Mouse (Mus musculus) G1E (cell line): ENCODE results near the gene Vmn1r183. TPM values are rescaled to one million over a fixed set of nuclear protein-coding genes. Genes with fewer than 3 reads are reported as not detected.
"Not testable (repeated sequence)": the region's sequence is repeated elsewhere in the genome, so short reads cannot be mapped to it uniquely, and the experiment has no call there.

Experiments
- ATAC-seq: 2 replicates; pipeline ENCODE4 v1.8.0; 2016; ENCODE audit warnings: mild to moderate bottlenecking; ENCODE audit not compliant: insufficient number of reproducible peaks, poor library complexity, low FRiP score, severe bottlenecking; ENCODE audit errors: extremely low read depth
- DNase-seq: peaks from one replicate; pipeline ENCODE4 v3.0.0; 2012; ENCODE audit warnings: low spot score
- H3K27me3 ChIP-seq: 2 replicates; pipeline ENCODE4 v1.6.1; 2012; ENCODE audit warnings: mild to moderate bottlenecking, low read length, inconsistent platforms; ENCODE audit not compliant: insufficient read depth
- H3K36me3 ChIP-seq: replicated peaks from 2 replicates; pipeline ENCODE3; 2012; ENCODE audit warnings: mild to moderate bottlenecking, inconsistent platforms
- H3K4me1 ChIP-seq: 2 replicates; pipeline ENCODE4 v1.6.1; 2012; ENCODE audit warnings: low read depth, low read length, inconsistent platforms, mixed read lengths; ENCODE audit not compliant: insufficient read depth
- H3K4me3 ChIP-seq: 2 replicates; pipeline ENCODE4 v1.5.1; 2012; ENCODE audit warnings: low read depth, mild to moderate bottlenecking, inconsistent platforms, low read length, moderate library complexity, mixed read lengths
- H3K9me3 ChIP-seq: replicated peaks from 2 replicates; pipeline ENCODE4 v1.6.1; 2012; ENCODE audit warnings: inconsistent platforms
- CTCF ChIP-seq: IDR thresholded peaks from 2 replicates; pipeline ENCODE4 v1.5.1; 2012; ENCODE audit warnings: low read depth, low read length, inconsistent platforms, mixed read lengths
- GATA1 ChIP-seq: IDR thresholded peaks from 2 replicates; pipeline ENCODE4 v1.6.1; 2012; ENCODE audit warnings: borderline replicate concordance, low read length, inconsistent platforms, mixed read lengths
- GATA2 ChIP-seq: IDR thresholded peaks from 2 replicates; pipeline ENCODE4 v1.6.1; 2012; ENCODE audit warnings: low read depth, low read length, inconsistent platforms, borderline replicate concordance
- POLR2AphosphoS5 ChIP-seq: IDR thresholded peaks from 2 replicates; pipeline ENCODE4 v1.6.1; 2012; ENCODE audit warnings: low read depth, low read length, inconsistent platforms; ENCODE audit not compliant: insufficient replicate concordance
- TAL1 ChIP-seq: conservative IDR thresholded peaks from 2 replicates; pipeline ENCODE4 v1.6.1; 2012; ENCODE audit warnings: low read depth, low read length, inconsistent platforms, mixed read lengths
- polyA plus RNA-seq: library from polyadenylated mRNA; stranded (reverse); fragments of >175 nt; gene quantifications from 2 replicates; pipeline ENCODE4 v1.2.3, GENCODE M21; 2012
- total RNA-seq, 2 experiments: library from RNA; stranded (forward) in 1 of 2; stranded (reverse) in 1 of 2; fragments of 200-1000 nt in 1 of 2; fragments of >200 nt in 1 of 2; fragmentation: Nextera tagmentation in 1 of 2; gene quantifications; 2 replicates each; pipeline ENCODE4 v1.2.3; 2014 to 2017

The Vmn1r183 gene
- total RNA-seq (2014; fragmentation: Nextera tagmentation) (not detected in 2 replicates), total RNA-seq (2017) (0.06 and 0.11 TPM in 2 replicates), polyA plus RNA-seq (not detected in 2 replicates)

DNA sequence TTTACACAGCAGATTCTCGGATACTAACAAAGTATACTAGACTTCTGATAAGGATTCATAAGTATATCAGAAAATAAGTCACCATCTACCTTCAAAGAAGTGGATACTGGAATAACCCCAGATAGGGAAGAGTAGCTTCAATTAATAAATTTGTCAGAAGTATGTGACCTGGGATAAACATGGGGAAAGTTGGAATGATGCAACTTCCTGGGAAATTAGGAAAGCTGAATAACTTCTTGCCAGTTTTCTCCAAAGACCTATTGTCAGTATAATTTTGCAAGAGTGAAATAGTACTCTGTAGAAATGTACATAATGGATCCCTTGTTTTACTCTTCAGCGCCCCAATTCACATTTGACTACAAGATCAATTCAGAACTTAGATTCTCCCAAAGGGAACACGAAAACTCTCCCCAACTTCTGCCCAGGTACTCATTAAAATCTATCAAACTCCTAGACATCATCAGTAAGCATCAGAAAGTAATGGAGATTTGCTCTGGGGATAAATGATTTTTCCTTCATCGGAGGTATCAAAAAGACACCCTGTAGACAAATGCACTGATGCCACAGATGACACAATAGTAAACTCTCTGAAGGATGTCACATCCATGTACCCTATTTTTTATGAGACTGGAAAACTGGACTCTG is at the start of gene Vmn1r183:
Vmn1r183 (plus strand) TSS at position 595 of the 645 bp plus-strand sequence.
- Histone ChIP-seq H3K4me3 (no peak within 1 kb of the TSS), H3K9me3 (no peaks in the 10 kb centered on the region), H3K27me3 (no peaks in the 10 kb centered on the region), H3K36me3 (no peaks in the 10 kb centered on the region), H3K4me1 (no peaks in the 10 kb centered on the region)
- TF ChIP-seq GATA2 (no peak), POLR2AphosphoS5 (no peak), TAL1 (no peak), CTCF (no peak), GATA1 (no peak)
- DNase-seq (no peak), ATAC-seq (no peak)

DNA sequence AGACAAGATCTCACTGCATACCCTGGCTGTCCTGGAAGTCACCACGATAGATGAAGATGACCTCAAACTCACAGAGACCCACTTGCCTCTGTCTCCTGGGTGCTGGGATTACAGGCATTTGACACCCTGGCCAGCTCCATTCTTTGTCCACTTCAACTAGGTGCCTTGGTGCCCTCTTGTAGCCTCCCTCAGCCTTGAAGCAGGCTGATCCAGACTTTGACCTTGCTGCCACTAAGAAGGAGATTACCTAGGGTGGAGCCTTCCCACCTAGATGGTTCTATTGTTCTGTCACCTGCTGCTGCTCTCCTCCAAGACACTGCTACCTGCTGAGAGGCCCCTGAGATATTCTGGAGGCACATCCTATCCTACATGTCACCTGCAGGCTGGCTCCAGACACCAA is 21.4 kb downstream of the Vmn1r183 start:
- H3K36me3 ChIP-seq, ATAC-seq, H3K4me1 ChIP-seq, DNase-seq, H3K27me3 ChIP-seq, H3K4me3 ChIP-seq, H3K9me3 ChIP-seq: not testable (repeated sequence)

DNA sequence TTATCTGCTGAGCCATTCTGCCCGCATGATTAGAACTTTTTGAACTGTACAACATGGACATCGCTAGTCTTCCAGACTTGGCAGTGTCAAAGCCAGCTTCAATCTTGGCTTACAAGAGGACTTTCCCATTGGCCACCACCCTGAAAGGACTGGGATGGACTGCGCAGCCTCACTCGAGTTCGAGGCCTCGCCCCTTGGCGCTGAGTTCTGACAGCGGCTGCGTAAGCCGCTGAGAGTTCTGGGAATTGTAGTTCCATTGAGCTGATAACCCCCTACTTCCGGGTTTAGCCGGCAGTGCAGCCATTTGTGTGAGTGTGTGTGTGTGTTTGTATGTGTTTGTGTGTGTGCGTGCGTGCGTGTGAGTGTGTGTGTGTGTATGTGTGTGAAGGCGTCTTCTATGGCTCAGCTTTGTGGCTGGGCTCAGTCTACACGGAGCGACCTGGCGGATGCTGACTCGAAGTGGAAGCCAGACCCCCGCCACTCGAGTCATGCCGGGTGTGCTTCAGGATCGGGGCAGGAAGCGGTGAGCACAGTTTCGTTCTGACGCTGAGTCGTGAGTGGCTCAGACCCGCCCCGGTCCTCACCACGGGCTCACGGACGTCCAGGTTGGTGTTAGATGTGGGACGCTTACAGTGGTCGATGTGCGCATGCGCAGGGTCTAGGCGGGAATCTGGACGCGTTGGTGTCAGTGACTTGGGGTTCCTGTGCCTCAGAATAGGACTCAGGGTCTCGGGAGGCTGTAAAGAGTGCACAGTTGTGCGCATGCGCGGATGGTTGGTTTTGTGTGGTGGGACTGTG is 28.8 kb downstream of the Vmn1r183 start, which contains the start of gene Zfp180:
Zfp180 (plus strand) TSS at position 291 of the 798 bp plus-strand sequence.
- H3K4me1 ChIP-seq = peaks cover 23% of the 10 kb centered on the region
- peaks cover 39% of the 10 kb centered on the region for H3K36me3 ChIP-seq
- peak; percentile 92 for DNase-seq
- H3K4me3 ChIP-seq = peak within 1 kb of the TSS; percentile 72
- peaks cover 8% of the 10 kb centered on the region for H3K9me3 ChIP-seq
- no peak for TF ChIP-seq GATA1
- TF ChIP-seq TAL1 = no peak
- no peak for TF ChIP-seq POLR2AphosphoS5
- no peak for TF ChIP-seq GATA2
- TF ChIP-seq CTCF = no peak
- peak; percentile 89 for ATAC-seq
- no peaks in the 10 kb centered on the region for H3K27me3 ChIP-seq

DNA sequence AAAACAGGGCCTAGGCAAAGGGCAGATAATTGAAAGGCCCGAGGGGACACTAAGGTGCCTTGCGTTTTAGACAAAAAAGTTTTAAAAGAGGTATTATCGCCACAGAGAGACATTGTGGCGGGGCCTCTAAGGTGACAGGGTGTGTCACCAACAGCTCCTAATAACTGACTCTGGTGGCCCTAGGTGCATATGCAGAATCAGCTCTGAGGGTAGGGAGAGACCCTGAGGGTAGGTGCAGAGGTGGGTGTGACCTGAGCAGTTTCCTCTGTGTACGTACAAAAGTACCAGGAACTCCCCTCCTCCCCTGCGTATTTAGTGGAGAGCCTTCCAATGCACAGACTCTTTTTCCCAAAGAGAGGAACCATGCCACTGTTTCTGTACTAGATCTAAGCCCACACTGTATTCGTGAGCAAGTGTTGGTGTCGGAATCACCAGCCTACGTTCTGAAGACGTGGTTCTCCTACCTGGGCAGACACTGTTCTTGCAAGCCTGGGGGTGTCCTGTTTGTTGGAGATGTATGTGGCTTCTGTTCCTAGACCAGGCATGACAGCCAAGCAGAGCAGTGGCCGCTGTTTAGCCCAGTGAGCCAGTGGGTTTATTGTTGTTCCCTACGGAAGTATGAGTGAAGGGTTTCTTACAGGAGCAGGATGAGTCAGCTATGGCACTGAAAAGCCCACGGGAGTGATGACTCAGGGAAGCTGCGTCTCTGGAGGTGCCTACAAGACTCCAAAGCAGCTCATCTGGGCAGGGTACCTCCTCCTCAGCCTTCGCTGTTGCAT is 29.6 kb downstream of the Vmn1r183 start:
- DNase-seq = peak; percentile 16
- Histone ChIP-seq H3K27me3 (no peaks in the 10 kb centered on the region), H3K9me3 (peaks cover 8% of the 10 kb centered on the region), H3K36me3 (peaks cover 47% of the 10 kb centered on the region), H3K4me3 (peak overlapping the region; percentile 72), H3K4me1 (peaks cover 23% of the 10 kb centered on the region)
- TF ChIP-seq CTCF = no peak
- no peak for TF ChIP-seq POLR2AphosphoS5
- no peak for TF ChIP-seq TAL1
- no peak for TF ChIP-seq GATA1
- TF ChIP-seq GATA2 = no peak
- ATAC-seq = no peak

DNA sequence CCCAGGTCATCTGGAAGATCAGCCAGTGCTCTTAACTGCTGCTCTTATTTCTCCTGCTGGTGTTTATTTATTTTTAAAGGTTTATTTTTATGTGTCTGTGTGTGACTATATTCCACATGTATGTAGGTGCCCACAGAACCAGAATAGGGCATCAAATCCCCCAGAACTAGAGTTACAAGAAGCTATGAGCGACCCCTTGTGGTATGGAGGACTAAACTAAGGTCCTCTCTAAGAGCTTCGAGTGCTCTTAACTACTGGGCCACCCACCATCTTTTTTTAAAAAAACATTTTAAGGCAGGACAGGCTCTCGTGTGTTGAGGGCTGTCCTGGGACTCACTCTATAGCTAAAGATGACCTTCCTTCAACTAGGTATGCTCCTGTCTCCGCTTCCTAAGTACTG is 33.8 kb downstream of the Vmn1r183 start:
- Histone ChIP-seq H3K4me3 (no peak overlapping the region), H3K36me3 (peaks cover 55% of the 10 kb centered on the region), H3K4me1 (peaks cover 23% of the 10 kb centered on the region), H3K9me3 (peaks cover 6% of the 10 kb centered on the region), H3K27me3 (no peaks in the 10 kb centered on the region)
- DNase-seq = no peak
- no peak for ATAC-seq
- TF ChIP-seq GATA2 (no peak), GATA1 (no peak), CTCF (no peak), TAL1 (no peak), POLR2AphosphoS5 (no peak)
